Mouse (Mus musculus) layer of hippocampus, postnatal 14 days (tissue): ENCODE data around the gene Alyref2. TPM values are rescaled to one million over a fixed set of nuclear protein-coding genes. Genes with fewer than 3 reads are reported as not detected.

Experiments
- DNase-seq, 2 experiments: peaks; one replicate each; pipeline ENCODE4 v3.0.0; 2021 to 2022; ENCODE audit warnings: low spot score in 2 of 2, mixed read lengths in 1 of 2
- total RNA-seq, 2 experiments: library from RNA; stranded (reverse); gene quantifications; 2 replicates each; pipeline ENCODE4 v1.2.3; 2021

Gene Alyref2
- total RNA-seq, 2 experiments from 2014 or later = 7.5 to 8.9 TPM

GRCm38 (mm10) chr1:171499856-171500255 is 3.4 kb upstream of the Alyref2 start:
- DNase-seq = no peak

GRCm38 (mm10) chr1:171501016-171501610 is 2.2 kb upstream of the Alyref2 start:
- DNase-seq = no peak

GRCm38 (mm10) chr1:171501636-171502080 is 1.6 kb upstream of the Alyref2 start:
- DNase-seq = no peak

- DNase-seq = peak in 1 of 2 experiments; percentile 65
Measured at GRCm38 (mm10) chr1:171502388-171503249, 659 bp upstream of the Alyref2 start.

GRCm38 (mm10) chr1:171503592-171504291 is 464 bp downstream of the Alyref2 start:
- DNase-seq = peak; percentile 58 to 62

GRCm38 (mm10) chr1:171504586-171504985 is 1.3 kb downstream of the Alyref2 start:
- DNase-seq = no peak

GRCm38 (mm10) chr1:171513234-171513633 is 10.0 kb downstream of the Alyref2 start:
- DNase-seq = no peak

- no peak for DNase-seq
Measured at GRCm38 (mm10) chr1:171513760-171514159, 10.5 kb downstream of the Alyref2 start.

- DNase-seq = no peak
Measured at GRCm38 (mm10) chr1:171515039-171515438, 11.8 kb downstream of the Alyref2 start.

- no peak for DNase-seq
Measured at GRCm38 (mm10) chr1:171515557-171515956, 12.3 kb downstream of the Alyref2 start.

- no peak for DNase-seq
Measured at GRCm38 (mm10) chr1:171531367-171531766, 28.1 kb downstream of the Alyref2 start.

- no peak for DNase-seq
Measured at GRCm38 (mm10) chr1:171532830-171533229, 29.6 kb downstream of the Alyref2 start.

GRCm38 (mm10) chr1:171534557-171534956 is 31.3 kb downstream of the Alyref2 start:
- DNase-seq = no peak

- DNase-seq = no peak
Measured at GRCm38 (mm10) chr1:171535194-171535593, 31.9 kb downstream of the Alyref2 start, which contains the start of gene Itln1. TSS of gene Itln1 (minus strand) at chr1:171535294.

- no peak for DNase-seq
Measured at GRCm38 (mm10) chr1:171540694-171541093, 37.4 kb downstream of the Alyref2 start.

GRCm38 (mm10) chr1:171551326-171551725 is 48.0 kb downstream of the Alyref2 start:
- no peak for DNase-seq

GRCm38 (mm10) chr1:171552230-171552629 is 49.0 kb downstream of the Alyref2 start:
- no peak for DNase-seq

- DNase-seq = no peak
Measured at GRCm38 (mm10) chr1:171553359-171554341, 50.4 kb downstream of the Alyref2 start.
